Mouse (Mus musculus) embryonic stem cell, embryonic (primary cell): ENCODE results near the gene Hoxa5.

Source experiments
- CTCF ChIA-PET, 4 experiments: fragments of 300-600 bp in 2 of 4; fragments of 350-600 bp in 2 of 4; sonication (Branson Sonifier 250); formaldehyde crosslinking; loops; one replicate each; lab custom pipeline; 2022; ENCODE audit warnings: inconsistent platforms in 2 of 4; lab: Charles Lee
- POLR2A ChIA-PET, 4 experiments: fragments of 300-600 bp in 2 of 4; fragments of 350-600 bp in 2 of 4; sonication (Branson Sonifier 250); formaldehyde crosslinking; loops; one replicate each; lab custom pipeline; 2022; ENCODE audit warnings: antibody characterized with exemption in 4 of 4, inconsistent platforms in 1 of 4; lab: Charles Lee

The Hoxa5 gene

GRCm38 (mm10) chr6:52163366-52164031 lies 40.9 kb downstream of the Hoxa5 start:
- ChIA-PET POLR2A (interaction anchor here in 3 of 4 experiments (0.5 to 8.0 kb wide), 8 partner anchors 9 to 56 kb away, joined by 3 to 75 read pairs (median 4); partner anchors contain the start of gene 5730596B20Rik (in 1 of the 3)), CTCF (interaction anchor here in 2 of 4 experiments (0.6 to 1.1 kb wide), 5 partner anchors 43 to 126 kb away, joined by 3 to 4 read pairs (median 3); partner anchors contain the start of gene Hoxa7 (in 1 of the 2))

DNA sequence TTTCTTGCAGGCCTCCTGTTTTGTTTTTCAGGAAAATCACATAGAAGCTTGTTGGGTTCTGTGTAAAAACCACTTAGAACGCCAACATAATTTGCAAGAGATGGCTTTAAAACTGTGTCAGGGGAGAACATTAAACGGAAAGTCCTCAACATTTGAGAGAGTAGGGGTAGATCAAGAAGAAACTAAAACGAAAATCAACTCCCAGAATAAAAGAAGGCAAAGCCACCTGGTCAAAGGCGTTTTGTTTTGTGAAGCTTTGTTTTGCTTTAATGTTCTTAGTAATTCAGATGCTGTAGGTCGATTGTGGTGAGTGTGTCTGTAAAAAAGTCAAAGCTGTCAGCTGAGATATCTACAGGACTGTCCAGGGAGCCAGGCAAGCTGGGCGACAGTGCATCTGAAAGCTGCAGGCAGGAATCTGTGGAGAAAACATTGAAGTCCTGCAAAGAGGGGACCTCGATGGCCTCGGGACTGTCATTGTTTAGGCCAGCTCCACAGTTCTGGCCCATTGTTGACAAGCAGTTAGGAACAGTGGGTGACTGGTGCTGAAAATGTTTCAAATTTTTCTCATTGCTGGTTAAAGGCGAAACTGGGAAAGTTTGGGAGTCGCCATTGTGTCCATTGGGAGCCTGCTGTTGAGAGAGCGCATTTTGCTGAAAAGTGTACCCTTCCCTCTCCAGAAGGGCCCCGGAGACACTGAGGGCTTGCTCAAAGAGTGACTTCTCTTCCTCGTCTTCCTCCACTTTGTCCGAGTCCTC lies 41.6 kb downstream of the Hoxa5 start:
- POLR2A ChIA-PET, result interaction anchor here (0.5 to 8.0 kb wide), 11 partner anchors 9 to 91 kb away, joined by 3 to 75 read pairs (median 4); partner anchors contain the start of gene 5730596B20Rik (in 1 of the 4)
- CTCF ChIA-PET, result interaction anchor here in 2 of 4 experiments (0.6 to 1.1 kb wide), 5 partner anchors 11 to 125 kb away, joined by 3 to 4 read pairs (median 3); partner anchors contain the start of genes Hoxa10 (in 1 of the 2) and Hoxa7 (in 1 of the 2)

- ChIA-PET POLR2A (interaction anchor here in 3 of 4 experiments (0.6 to 8.0 kb wide), 8 partner anchors 10 to 92 kb away, joined by 3 to 75 read pairs (median 4); partner anchors contain the start of gene 5730596B20Rik (in 1 of the 3)), CTCF (interaction anchor here in 2 of 4 experiments (0.6 to 1.4 kb wide), 3 partner anchors 10 to 1354 kb away, joined by 3 read pairs; no protein-coding TSS in a partner anchor)
Measured at GRCm38 (mm10) chr6:52162093-52162380, 42.4 kb downstream of the Hoxa5 start.

- POLR2A ChIA-PET, result interaction anchor here in 3 of 4 experiments (0.6 to 8.0 kb wide), 12 partner anchors 11 to 561 kb away, joined by 3 to 75 read pairs (median 4); partner anchors contain the start of genes 5730596B20Rik (in 1 of the 3), Gm28308 (in 1 of the 3) and Hoxa3 (in 1 of the 3)
- CTCF ChIA-PET, result interaction anchor here in 3 of 4 experiments (0.6 to 1.4 kb wide), 4 partner anchors 10 to 1354 kb away, joined by 3 read pairs; no protein-coding TSS in a partner anchor
Measured at GRCm38 (mm10) chr6:52161336-52162092, 42.9 kb downstream of the Hoxa5 start.

DNA sequence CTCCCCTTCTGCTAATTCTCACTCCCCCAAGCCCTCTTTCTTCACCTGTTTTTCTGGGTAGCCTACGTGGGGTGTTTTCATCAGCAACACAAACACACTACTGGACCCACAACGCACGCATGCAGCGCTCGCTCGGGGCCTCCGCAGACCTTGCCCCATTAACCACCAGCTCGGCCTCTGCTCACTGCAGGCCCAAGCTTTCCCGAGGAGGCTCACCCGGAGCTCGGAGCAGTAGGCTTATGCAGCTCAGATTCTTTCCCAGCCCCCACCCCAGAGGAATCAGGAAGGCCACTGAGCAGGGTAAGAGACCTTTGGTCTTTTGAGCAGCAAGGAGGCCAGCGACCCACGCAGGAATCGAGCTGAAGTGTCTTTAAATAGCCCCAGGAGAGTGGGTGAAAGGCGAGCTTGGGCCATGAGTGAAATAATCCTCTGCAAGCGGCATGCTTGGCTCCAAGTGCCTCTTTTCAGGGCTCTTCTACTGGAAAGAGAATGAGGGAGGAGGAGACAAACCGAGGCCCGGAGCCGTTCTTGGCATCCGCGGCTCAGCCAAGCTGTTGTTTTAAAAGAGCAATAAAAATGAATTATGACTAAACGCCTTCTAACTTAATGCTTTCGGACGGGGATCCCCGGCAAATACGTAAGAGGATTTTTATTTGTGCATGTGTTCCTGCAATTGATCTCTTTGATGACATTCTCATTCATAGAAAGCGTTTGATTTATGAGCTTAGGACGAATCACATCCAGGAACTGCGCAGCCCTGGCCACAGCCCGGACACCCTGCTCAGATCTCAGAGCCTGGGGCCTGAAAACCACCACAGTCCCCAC lies 43.7 kb downstream of the Hoxa5 start:
- CTCF ChIA-PET, result interaction anchor here (0.5 to 1.4 kb wide), 5 partner anchors 11 to 1354 kb away, joined by 3 to 13 read pairs (median 3); partner anchors contain the start of gene Hoxa10 (in 1 of the 4)
- POLR2A ChIA-PET, result interaction anchor here in 3 of 4 experiments (0.6 to 8.0 kb wide), 13 partner anchors 8 to 560 kb away, joined by 3 to 75 read pairs (median 4); partner anchors contain the start of genes 5730596B20Rik (in 1 of the 3), Gm28308 (in 1 of the 3) and Hoxa3 (in 1 of the 3)

DNA sequence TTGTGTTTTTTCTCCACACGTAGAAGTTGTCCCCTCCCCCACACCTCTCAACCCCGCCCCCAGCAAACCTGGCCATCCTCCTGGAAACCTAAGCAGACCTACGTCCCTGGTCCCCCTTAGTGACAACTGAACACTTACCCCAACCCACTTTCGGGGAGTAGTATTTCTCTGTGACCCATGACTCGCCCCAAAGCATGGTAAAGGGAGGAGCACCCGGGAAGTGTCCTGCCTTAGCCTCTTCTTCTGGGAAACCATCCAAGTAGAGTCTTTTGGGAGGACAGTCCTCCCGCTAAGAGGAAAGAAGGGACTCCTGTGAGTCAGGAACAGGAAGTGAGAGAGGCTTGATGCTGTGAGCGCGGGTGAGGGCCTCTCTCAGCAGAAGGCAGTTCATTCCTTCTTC lies 44.4 kb downstream of the Hoxa5 start:
- ChIA-PET POLR2A (interaction anchor here in 2 of 4 experiments (1.1 to 8.0 kb wide), 7 partner anchors 8 to 53 kb away, joined by 3 to 75 read pairs (median 5); partner anchors contain the start of gene 5730596B20Rik (in 1 of the 2)), CTCF (interaction anchor here in 3 of 4 experiments (0.5 to 1.2 kb wide), 3 partner anchors 12 to 1353 kb away, joined by 3 to 13 read pairs (median 4); partner anchors contain the start of gene Hoxa10 (in 1 of the 3))

DNA sequence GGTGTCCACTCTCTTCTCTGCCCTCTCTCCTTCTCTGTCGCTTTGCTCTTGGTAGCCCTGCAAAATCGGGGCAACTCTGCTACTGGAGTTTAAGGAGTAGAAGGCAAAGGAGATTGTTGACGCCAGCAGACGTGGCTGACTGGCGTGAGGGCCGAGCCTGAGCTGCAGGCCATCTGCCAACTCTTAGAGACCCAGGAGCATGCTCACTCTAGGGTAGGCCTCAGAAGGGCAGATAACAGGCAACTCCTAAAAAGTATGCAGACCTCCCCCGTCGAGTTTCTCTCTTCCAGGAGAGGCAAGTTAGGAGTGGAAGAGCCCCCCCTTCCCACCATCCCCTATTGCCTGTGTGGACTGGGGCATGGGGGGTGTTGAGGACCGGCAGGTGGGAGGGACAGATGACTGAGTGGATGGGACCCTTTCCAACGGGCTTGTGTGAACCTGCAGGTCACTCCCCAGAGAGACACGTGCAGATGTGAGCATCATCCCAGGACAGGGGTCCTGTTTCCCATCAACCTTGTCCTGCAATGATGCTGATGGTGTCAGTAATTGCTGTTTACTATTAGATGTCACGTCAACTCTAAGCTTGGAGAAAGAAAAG lies 45.1 kb downstream of the Hoxa5 start:
- POLR2A ChIA-PET, result interaction anchor here in 3 of 4 experiments (0.6 to 8.0 kb wide), 24 partner anchors 9 to 291 kb away, joined by 3 to 75 read pairs (median 4); partner anchors contain the start of genes 5730596B20Rik (in 1 of the 3) and Hoxa10 (in 1 of the 3)
- CTCF ChIA-PET, result interaction anchor here in 1 of 4 experiments (0.6 to 1.7 kb wide), 3 partner anchors 114 to 566 kb away, joined by 3 to 5 read pairs (median 3); no protein-coding TSS in a partner anchor

DNA sequence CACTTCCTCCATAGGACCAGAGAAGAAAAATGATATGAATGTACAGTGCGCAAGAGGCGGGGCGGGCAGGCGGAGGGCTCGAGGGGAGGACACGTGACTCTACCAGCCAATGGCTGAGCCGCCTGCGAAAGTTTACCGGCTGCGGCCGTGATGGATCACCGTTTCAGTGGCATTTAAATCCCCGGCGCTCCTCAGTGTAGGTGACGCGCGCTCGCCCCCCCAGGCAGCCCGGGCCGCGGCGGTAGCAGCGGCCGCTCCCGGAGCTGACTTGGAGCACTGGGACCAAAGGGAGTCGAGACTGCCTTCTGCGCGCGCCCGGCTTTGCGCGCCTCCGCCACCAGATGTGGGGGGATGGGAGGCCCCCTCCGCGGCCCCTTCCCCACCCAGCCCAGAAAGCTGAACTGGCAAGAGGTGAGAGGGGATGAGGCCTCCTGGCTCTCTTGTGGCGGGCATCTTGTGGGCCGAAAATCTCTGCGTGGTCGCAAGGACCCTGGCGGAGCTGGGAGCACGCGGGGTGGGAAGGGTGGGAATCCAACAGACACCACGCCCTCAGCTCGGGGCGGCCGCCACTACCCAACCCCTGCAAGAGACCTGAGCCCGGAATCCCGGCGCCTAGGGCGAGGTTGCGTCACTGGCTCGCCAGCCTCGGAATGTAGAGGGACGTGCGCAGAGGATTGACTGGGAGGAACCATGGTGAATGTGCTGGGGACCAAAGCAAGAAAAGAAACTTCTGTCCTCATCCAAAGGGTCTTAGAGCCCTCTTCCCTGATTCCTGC lies 45.9 kb downstream of the Hoxa5 start, which contains the start of gene Hoxa1:
Gene Hoxa1, minus strand, starts transcription at position 42 of the 776 bp plus-strand sequence.
- ChIA-PET POLR2A (interaction anchor here (0.6 to 8.0 kb wide), 30 partner anchors 8 to 1565 kb away, joined by 3 to 75 read pairs (median 4); partner anchors contain the start of genes 5730596B20Rik (in 1 of the 4), Hoxa10 (in 1 of the 4) and Hoxa4 (in 1 of the 4)), CTCF (interaction anchor here in 2 of 4 experiments (0.6 to 1.7 kb wide), 4 partner anchors 52 to 566 kb away, joined by 3 to 5 read pairs (median 4); partner anchors contain the start of gene Hoxa7 (in 1 of the 2))

GRCm38 (mm10) chr6:52157466-52158275 lies 46.7 kb downstream of the Hoxa5 start:
- POLR2A ChIA-PET, result interaction anchor here (0.5 to 8.0 kb wide), 19 partner anchors 9 to 545 kb away, joined by 3 to 75 read pairs (median 4); partner anchors contain the start of genes Hoxa4 (in 2 of the 4), 5730596B20Rik (in 1 of the 4) and Hoxa10 (in 1 of the 4)

GRCm38 (mm10) chr6:52156551-52157200 lies 47.7 kb downstream of the Hoxa5 start:
- CTCF ChIA-PET, result no interaction called here

More at GRCm38 (mm10) chr6:52157466-52158275, 46.7 kb downstream of the Hoxa5 start:
- CTCF ChIA-PET, result interaction anchor here in 2 of 4 experiments (1.0 to 1.7 kb wide), 3 partner anchors 64 to 565 kb away, joined by 3 to 5 read pairs (median 5); partner anchors contain the start of gene Hoxa7 (in 1 of the 2)

DNA sequence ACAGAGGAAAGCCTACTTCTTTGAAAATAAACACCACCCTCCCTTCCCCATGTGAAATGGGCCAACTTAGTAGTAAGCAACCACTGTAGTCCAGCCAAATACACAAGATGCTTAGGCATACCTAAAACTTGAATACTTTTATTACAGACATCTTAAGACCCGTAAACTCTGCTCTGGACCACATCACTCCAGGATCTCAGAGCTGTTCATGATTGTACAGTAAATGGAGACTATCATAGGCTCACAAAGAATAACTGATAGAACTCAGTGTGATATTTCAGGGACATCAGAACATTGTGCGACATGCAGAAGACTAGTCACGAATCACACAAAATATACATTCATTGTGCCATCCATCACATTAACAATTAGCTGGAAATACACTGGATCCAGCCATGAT lies 48.9 kb downstream of the Hoxa5 start:
- CTCF ChIA-PET, result interaction anchor here in 1 of 4 experiments (0.5 kb wide), 1 partner anchor 11 kb away, joined by 5 read pairs; no protein-coding TSS in a partner anchor
- POLR2A ChIA-PET, result interaction anchor here in 3 of 4 experiments (0.6 to 1.3 kb wide), 5 partner anchors 17 to 982 kb away, joined by 3 to 5 read pairs (median 3); no protein-coding TSS in a partner anchor

More at GRCm38 (mm10) chr6:52156551-52157200, 47.7 kb downstream of the Hoxa5 start:
- POLR2A ChIA-PET, result interaction anchor here in 2 of 4 experiments (1.6 to 8.0 kb wide), 3 partner anchors 16 to 130 kb away, joined by 3 to 75 read pairs (median 8); partner anchors contain the start of gene 5730596B20Rik (in 1 of the 2)

DNA sequence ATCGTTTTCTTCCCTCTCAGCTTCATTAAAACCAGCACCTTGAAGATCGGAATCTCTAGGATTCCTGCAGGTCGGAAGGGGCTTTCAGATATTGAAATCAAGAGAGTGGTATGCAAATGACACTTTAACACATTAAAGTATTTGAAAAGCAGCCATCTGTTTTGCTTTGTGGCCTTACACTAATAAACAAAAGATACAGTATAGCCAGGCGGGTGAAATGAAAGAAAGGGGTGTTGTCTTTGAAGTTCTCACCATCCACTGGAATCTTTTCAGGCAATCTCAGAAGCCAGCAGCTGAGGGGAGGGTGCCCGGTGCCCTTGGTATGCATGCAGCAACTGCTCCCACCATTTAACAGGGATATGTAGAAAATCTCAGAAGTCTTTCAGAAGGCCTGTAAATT lies 50.3 kb downstream of the Hoxa5 start:
- ChIA-PET POLR2A (interaction anchor here in 3 of 4 experiments (0.6 to 1.3 kb wide), 5 partner anchors 15 to 95 kb away, joined by 3 read pairs; no protein-coding TSS in a partner anchor), CTCF (interaction anchor here in 2 of 4 experiments (0.6 to 0.7 kb wide), 2 partner anchors 203 to 833 kb away, joined by 3 to 4 read pairs; no protein-coding TSS in a partner anchor)

DNA sequence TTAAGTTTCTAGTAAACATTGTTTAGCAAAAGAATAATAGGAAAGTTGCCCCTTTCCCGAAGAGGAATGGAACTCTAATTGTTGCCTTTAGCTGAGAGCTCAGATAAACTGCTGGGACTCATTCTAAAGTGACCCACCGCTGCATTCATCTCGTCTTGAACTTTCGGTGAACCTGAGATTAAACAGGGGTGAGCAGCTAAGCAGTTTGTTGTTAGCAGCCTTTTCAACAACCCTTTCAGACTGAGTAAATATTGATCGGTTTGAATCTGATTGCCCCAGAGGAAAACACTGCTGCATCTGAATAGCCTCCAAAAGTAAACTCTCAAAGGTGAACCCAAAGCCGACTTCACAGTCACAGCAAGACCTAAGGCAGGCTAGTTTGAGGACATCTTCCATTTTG lies 51.1 kb downstream of the Hoxa5 start:
- ChIA-PET POLR2A (interaction anchor here in 2 of 4 experiments (0.5 to 1.1 kb wide), 4 partner anchors 19 to 160 kb away, joined by 3 to 6 read pairs (median 3); no protein-coding TSS in a partner anchor), CTCF (no interaction called here)
